Mouse (Mus musculus): ENCODE data around the gene Ttyh3.

- TF ChIP-seq POLR2A (IDR thresholded peaks at IDR 0.05; ENCODE audit: borderline replicate concordance, extremely low read depth, insufficient read depth, insufficient read length, poor library complexity, severe bottlenecking) (no peak), CTCF (IDR thresholded peaks at IDR 0.05; ENCODE audit: borderline replicate concordance, extremely low read depth, insufficient read depth, insufficient read length) (no peak)
These were observed 40.8 kb downstream of the Ttyh3 start for GRCm38 (mm10) chr5:140607836-140608633.

Measured in brain, embryonic 14.5 days (tissue).